Mouse (Mus musculus) heart, postnatal 14 days (tissue): ENCODE results near the gene Furin. TPM values are rescaled to one million over a fixed set of nuclear protein-coding genes. Genes with fewer than 3 reads are reported as not detected.

Source experiments
- DNase-seq, 2 experiments: peaks; one replicate each; pipeline ENCODE4 v3.0.0; 2021 to 2022
- intact Hi-C: fragments of 180-260 bp; cut with DNase I; formaldehyde crosslinking; loops from one replicate; pipeline ENCODE4 v1.15.1; 2025
- total RNA-seq, 2 experiments: library from RNA; stranded (reverse); gene quantifications; 2 replicates each; pipeline ENCODE4 v1.2.3; 2021

The Furin gene
- total RNA-seq, 2 experiments from 2014 or later, result 115 to 127 TPM

- intact Hi-C loops, result no loop called here
- DNase-seq, result no peak
Observed at GRCm38 (mm10) chr7:80375376-80376039, 29.7 kb downstream of the Furin start.

- intact Hi-C loops, result loop anchor here (5.0 kb wide), 1 partner anchor 232 kb away; no protein-coding TSS in a partner anchor
Observed at GRCm38 (mm10) chr7:80374733-80375132, 30.5 kb downstream of the Furin start.

GRCm38 (mm10) chr7:80374280-80374679 is 31.0 kb downstream of the Furin start:
- no peak for DNase-seq
- intact Hi-C loops, result loop anchor here (5.0 kb wide), 1 partner anchor 232 kb away; no protein-coding TSS in a partner anchor

More at GRCm38 (mm10) chr7:80374733-80375132, 30.5 kb downstream of the Furin start:
- DNase-seq, result no peak

- intact Hi-C loops, result loop anchor here (5.0 kb wide), 1 partner anchor 232 kb away; no protein-coding TSS in a partner anchor
- no peak for DNase-seq
Observed at GRCm38 (mm10) chr7:80373850-80374249, 31.4 kb downstream of the Furin start.

GRCm38 (mm10) chr7:80373352-80373751 is 31.9 kb downstream of the Furin start:
- no peak for DNase-seq
- intact Hi-C loops, result loop anchor here (5.0 kb wide), 1 partner anchor 231 kb away; no protein-coding TSS in a partner anchor

GRCm38 (mm10) chr7:80372667-80373066 is 32.6 kb downstream of the Furin start:
- DNase-seq, result no peak
- intact Hi-C loops, result loop anchor here (5.0 kb wide), 1 partner anchor 230 kb away; no protein-coding TSS in a partner anchor

GRCm38 (mm10) chr7:80372166-80372565 is 33.1 kb downstream of the Furin start:
- DNase-seq, result no peak
- intact Hi-C loops, result loop anchor here (5.0 kb wide), 1 partner anchor 230 kb away; no protein-coding TSS in a partner anchor

GRCm38 (mm10) chr7:80371041-80371751 is 34.0 kb downstream of the Furin start, which contains the start of gene Man2a2:
Gene Man2a2, minus strand, starts transcription at chr7:80371375.
- DNase-seq, result peak; percentile 91 to 93
- intact Hi-C loops, result loop anchor here (2.0 to 5.0 kb wide), 2 partner anchors 30 to 229 kb away; partner anchors contain the start of gene Unc45a

GRCm38 (mm10) chr7:80370649-80371040 is 34.6 kb downstream of the Furin start:
- peak; percentile 82 to 85 for DNase-seq
- intact Hi-C loops, result loop anchor here (2.0 to 5.0 kb wide), 2 partner anchors 30 to 228 kb away; partner anchors contain the start of gene Unc45a

- DNase-seq, result no peak
- intact Hi-C loops, result loop anchor here (2.0 to 5.0 kb wide), 2 partner anchors 29 to 228 kb away; partner anchors contain the start of gene Unc45a
Observed at GRCm38 (mm10) chr7:80369967-80370431, 35.2 kb downstream of the Furin start.

- intact Hi-C loops, result no loop called here
- DNase-seq, result no peak
Observed at GRCm38 (mm10) chr7:80369461-80369860, 35.8 kb downstream of the Furin start.

GRCm38 (mm10) chr7:80368635-80369421 is 36.4 kb downstream of the Furin start:
- intact Hi-C loops, result no loop called here
- peak; percentile 37 to 48 for DNase-seq

- DNase-seq, result no peak
- intact Hi-C loops, result no loop called here
Observed at GRCm38 (mm10) chr7:80368009-80368408, 37.2 kb downstream of the Furin start.

GRCm38 (mm10) chr7:80367232-80367631 is 38.0 kb downstream of the Furin start:
- intact Hi-C loops, result no loop called here
- DNase-seq, result no peak

GRCm38 (mm10) chr7:80365759-80366158 is 39.5 kb downstream of the Furin start:
- intact Hi-C loops, result no loop called here
- DNase-seq, result peak; percentile 55 to 66

GRCm38 (mm10) chr7:80360435-80360834 is 44.8 kb downstream of the Furin start:
- DNase-seq, result no peak
- intact Hi-C loops, result no loop called here

GRCm38 (mm10) chr7:80358039-80358438 is 47.2 kb downstream of the Furin start:
- DNase-seq, result no peak
- intact Hi-C loops, result no loop called here

- peak in 1 of 2 experiments; percentile 24 for DNase-seq
- intact Hi-C loops, result no loop called here
Observed at GRCm38 (mm10) chr7:80357156-80357555, 48.1 kb downstream of the Furin start.

- intact Hi-C loops, result no loop called here
- DNase-seq, result no peak
Observed at GRCm38 (mm10) chr7:80356351-80356750, 48.9 kb downstream of the Furin start.

GRCm38 (mm10) chr7:80352920-80353319 is 52.3 kb downstream of the Furin start:
- no peak for DNase-seq
- intact Hi-C loops, result no loop called here
